Mouse (Mus musculus) central nervous system, embryonic 14 days (tissue): ENCODE results near the gene Olfr1224-ps1. TPM values are rescaled to one million over a fixed set of nuclear protein-coding genes. Genes with fewer than 3 reads are reported as not detected.

Source experiments
- polyA plus RNA-seq: library from polyadenylated mRNA; depleted of rRNA; stranded (reverse); fragments of >200 nt; gene quantifications from 2 replicates; pipeline ENCODE4 v1.2.3, GENCODE M21; 2012; rRNA removed

Gene Olfr1224-ps1
- polyA plus RNA-seq, result not detected in 2 replicates

GRCm38 (mm10) chr2:89163991-89164390, at the start of gene Olfr1224-ps1:
Gene Olfr1224-ps1, minus strand, starts transcription at chr2:89164091.

GRCm38 (mm10) chr2:89199948-89200347, 36.1 kb upstream of the Olfr1224-ps1 start, which contains the start of gene Olfr1226:
Gene Olfr1226, minus strand, starts transcription at chr2:89200048.

GRCm38 (mm10) chr2:89174569-89174968, 10.7 kb upstream of the Olfr1224-ps1 start, which contains the start of gene Olfr1225:
Gene Olfr1225, minus strand, starts transcription at chr2:89174669.

GRCm38 (mm10) chr2:89151460-89151859, 12.4 kb downstream of the Olfr1224-ps1 start, which contains the start of gene Olfr1223:
Gene Olfr1223, minus strand, starts transcription at chr2:89151560.

GRCm38 (mm10) chr2:89132954-89133353, 30.9 kb downstream of the Olfr1224-ps1 start, which contains the start of gene Olfr1222:
Gene Olfr1222, minus strand, starts transcription at chr2:89133054.

GRCm38 (mm10) chr2:89117183-89117582, 46.7 kb downstream of the Olfr1224-ps1 start, which contains the start of gene Olfr1221:
Gene Olfr1221, minus strand, starts transcription at chr2:89117283.

GRCm38 (mm10) chr2:89106735-89107134, 57.2 kb downstream of the Olfr1224-ps1 start, which contains the start of gene Olfr1220:
Gene Olfr1220, minus strand, starts transcription at chr2:89106835.

Other genes starting within 250 kb of the Olfr1224-ps1 start
- not detected in 2 replicates for gene Olfr1209, start 248.9 kb downstream of the Olfr1224-ps1 start, polyA plus RNA-seq
- gene Olfr1211, start 226.0 kb downstream of the Olfr1224-ps1 start, polyA plus RNA-seq, result not detected in 2 replicates
- not detected in 2 replicates for gene Olfr1212, start 210.1 kb downstream of the Olfr1224-ps1 start, polyA plus RNA-seq
- not detected in 2 replicates for gene Gm13762, start 183.8 kb downstream of the Olfr1224-ps1 start, polyA plus RNA-seq
- gene Olfr1214, start 171.4 kb downstream of the Olfr1224-ps1 start, polyA plus RNA-seq, result not detected in 2 replicates
- not detected in 2 replicates for gene Olfr1215, start 157.1 kb downstream of the Olfr1224-ps1 start, polyA plus RNA-seq
- not detected in 2 replicates for gene Olfr1216, start 145.8 kb downstream of the Olfr1224-ps1 start, polyA plus RNA-seq
- gene Olfr1217, start 132.0 kb downstream of the Olfr1224-ps1 start, polyA plus RNA-seq, result not detected in 2 replicates
- not detected in 2 replicates for gene Olfr1218, start 102.9 kb downstream of the Olfr1224-ps1 start, polyA plus RNA-seq
- gene Olfr1219, start 80.6 kb downstream of the Olfr1224-ps1 start, polyA plus RNA-seq, result not detected in 2 replicates
- gene Olfr1220, start 57.3 kb downstream of the Olfr1224-ps1 start, polyA plus RNA-seq, result not detected in 2 replicates
- not detected in 2 replicates for gene Olfr1221, start 46.8 kb downstream of the Olfr1224-ps1 start, polyA plus RNA-seq
- not detected in 2 replicates for gene Olfr1222, start 31.0 kb downstream of the Olfr1224-ps1 start, polyA plus RNA-seq
- gene Olfr1223, start 12.5 kb downstream of the Olfr1224-ps1 start, polyA plus RNA-seq, result not detected in 2 replicates
- not detected in 2 replicates for gene Olfr1225, start 10.6 kb upstream of the Olfr1224-ps1 start, polyA plus RNA-seq
- not detected in 2 replicates for gene Olfr1226, start 36.0 kb upstream of the Olfr1224-ps1 start, polyA plus RNA-seq
- gene Olfr1228, start 90.0 kb upstream of the Olfr1224-ps1 start, polyA plus RNA-seq, result not detected in 2 replicates
- gene Olfr1229, start 123.9 kb upstream of the Olfr1224-ps1 start, polyA plus RNA-seq, result not detected in 2 replicates
- gene Olfr1230, start 133.2 kb upstream of the Olfr1224-ps1 start, polyA plus RNA-seq, result not detected in 2 replicates
- gene Olfr1231, start 143.0 kb upstream of the Olfr1224-ps1 start, polyA plus RNA-seq, result not detected in 2 replicates
- gene Olfr1232, start 165.6 kb upstream of the Olfr1224-ps1 start, polyA plus RNA-seq, result not detected in 2 replicates
- gene Olfr1233, start 178.3 kb upstream of the Olfr1224-ps1 start, polyA plus RNA-seq, result not detected in 2 replicates
- gene Olfr1234, start 200.8 kb upstream of the Olfr1224-ps1 start, polyA plus RNA-seq, result not detected in 2 replicates
- not detected in 2 replicates for gene Olfr1238, start 245.6 kb upstream of the Olfr1224-ps1 start, polyA plus RNA-seq